Comparison of ENCODE assay signal across 20 mouse cellular contexts in the genomic region with DNA sequence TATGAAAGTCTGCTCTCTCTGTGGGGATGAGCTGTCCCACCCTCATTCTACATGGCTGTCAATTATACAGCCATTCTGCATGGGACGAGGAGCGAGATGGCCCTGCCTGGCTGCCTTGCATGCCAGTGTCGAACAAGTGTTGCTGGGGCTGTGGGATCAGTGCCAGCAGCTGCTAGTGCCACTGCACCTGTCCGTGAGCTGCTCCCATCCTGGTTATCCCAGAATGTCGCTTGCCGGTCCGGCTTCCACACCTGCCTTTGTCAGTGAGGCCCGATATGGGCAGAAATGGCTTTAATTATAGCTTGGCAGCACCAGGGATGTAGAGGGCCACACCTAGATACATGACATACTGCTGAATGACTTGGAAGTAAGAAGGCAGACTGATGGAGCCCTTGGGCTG. TPM values are rescaled to one million over a fixed set of nuclear protein-coding genes. Genes with fewer than 3 reads are reported as not detected.
DNase-seq lines count a peak whose midpoint lies in the region; ATAC-seq and TF ChIP-seq lines count a peak whose summit lies in the region.
"Had no signal": no experiment of that assay in that cellular context is flagged by ENCODE, and none has a peak within 500 bp of the region (broad histone marks: within the 10 kb centered on the region; RNA-seq: fewer than 3 reads in every experiment).

No protein-coding gene starts in this region.

- no peak for TF ChIP-seq CTCF in stomach, postnatal 0 days (IDR thresholded peaks at IDR 0.05; ENCODE audit: low read depth)

- no peak overlapping the region for H3K4me3 ChIP-seq in heart, embryonic 11.5 days (ENCODE audit: low read depth, low read length)
- no peak overlapping the region for H3K4me3 ChIP-seq in heart, embryonic 12.5 days
- H3K4me3 ChIP-seq in megakaryocyte, embryonic 14.5 days (replicated peaks), result peak overlapping the region; percentile 24
- no peak overlapping the region for H3K4me3 ChIP-seq in limb, embryonic 14.5 days (replicated peaks; ENCODE audit: low read length)
- H3K4me3 ChIP-seq in stomach, postnatal 0 days (ENCODE audit: low read depth, low read length), result no peak overlapping the region
- H3K4me3 ChIP-seq: heart, embryonic 15.5 days; hindbrain, embryonic 15.5 days had no signal

- DNase-seq in limb, embryonic 14.5 days (ENCODE audit: low spot score), result peak; percentile 12
- no peak for DNase-seq in stomach, postnatal 0 days (ENCODE audit: low spot score)
- no peak for DNase-seq in layer of hippocampus, adult 9-11 months
- DNase-seq: adrenal gland, postnatal 14 days; cerebellum, adult 11-12 months; cerebellum, adult 9-10 months; cerebellum, postnatal 36 days; forebrain, postnatal 0 days; gastrocnemius, postnatal 14 days; heart, postnatal 14 days had no signal

- no peak overlapping the region for H3K4me2 ChIP-seq in heart, embryonic 11.5 days
- no peak overlapping the region for H3K4me2 ChIP-seq in heart, embryonic 12.5 days
- no peak overlapping the region for H3K4me2 ChIP-seq in limb, embryonic 14.5 days (replicated peaks; ENCODE audit: low read depth, low read length, severe bottlenecking)
- no peak overlapping the region for H3K4me2 ChIP-seq in stomach, postnatal 0 days (replicated peaks; ENCODE audit: low read depth)
- H3K4me2 ChIP-seq: heart, embryonic 15.5 days; hindbrain, embryonic 15.5 days had no signal

- TF ChIP-seq POLR2A in limb, embryonic 14.5 days (IDR thresholded peaks at IDR 0.05; ENCODE audit: borderline replicate concordance, extremely low read depth, insufficient read depth, insufficient read length), result no peak

- H3K9me3 ChIP-seq in heart, embryonic 11.5 days (replicated peaks; ENCODE audit: control insufficient read depth, low read length), result no peaks in the 10 kb centered on the region
- no peaks in the 10 kb centered on the region for H3K9me3 ChIP-seq in heart, embryonic 12.5 days (replicated peaks)
- H3K9me3 ChIP-seq in megakaryocyte, embryonic 14.5 days, result no peaks in the 10 kb centered on the region
- no peaks in the 10 kb centered on the region for H3K9me3 ChIP-seq in limb, embryonic 14.5 days (ENCODE audit: control insufficient read depth, low read length)
- H3K9me3 ChIP-seq in stomach, postnatal 0 days (ENCODE audit: control insufficient read depth, low read length), result no peaks in the 10 kb centered on the region
- H3K9me3 ChIP-seq: heart, embryonic 15.5 days; hindbrain, embryonic 15.5 days had no signal

- TF ChIP-seq EP300 in stomach, postnatal 0 days (optimal IDR thresholded peaks at IDR 0.05), result no peak

- 0 out of 2 replicates have a peak overlapping the region, but pooled peaks have one; percentile 5 for H3K9ac ChIP-seq in heart, embryonic 11.5 days (ENCODE audit: low read depth, low read length)
- no peak overlapping the region for H3K9ac ChIP-seq in heart, embryonic 12.5 days
- H3K9ac ChIP-seq in limb, embryonic 14.5 days (ENCODE audit: low read depth, low read length, severe bottlenecking), result no peak overlapping the region
- H3K9ac ChIP-seq in stomach, postnatal 0 days (ENCODE audit: low read length), result peak overlapping the region; percentile 18; the same call in 1 of the 2 replicates
- H3K9ac ChIP-seq: forebrain, postnatal 0 days; heart, embryonic 15.5 days; hindbrain, embryonic 15.5 days had no signal

- WGBS in heart, embryonic 11.5 days (ENCODE audit: insufficient replicate concordance), result 91% methylated on average over 8 of the region's 8 CpGs
- WGBS in heart, embryonic 12.5 days, result 93% methylated on average over 8 of the region's 8 CpGs
- WGBS in limb, embryonic 14.5 days, result 90% methylated on average over 8 of the region's 8 CpGs
- 86% methylated on average over 8 of the region's 8 CpGs for WGBS in stomach, postnatal 0 days

- no peak for ATAC-seq in heart, embryonic 11.5 days (replicated peaks; ENCODE audit: insufficient number of reproducible peaks, low FRiP score, low TSS enrichment)
- no peak for ATAC-seq in heart, embryonic 12.5 days (ENCODE audit: insufficient number of reproducible peaks, low FRiP score)
- ATAC-seq in megakaryocyte, adult 5-6 weeks (ENCODE audit: poor library complexity, severe bottlenecking), result no peak
- no peak for ATAC-seq in limb, embryonic 14.5 days (ENCODE audit: low FRiP score, low read depth)
- no peak for ATAC-seq in stomach, postnatal 0 days (ENCODE audit: low FRiP score, low TSS enrichment)
- ATAC-seq: activated CD4-positive, CD25-positive, alpha-beta regulatory T cell, adult 4 months; forebrain, postnatal 0 days; Patski had no signal

- H3K36me3 ChIP-seq in heart, embryonic 11.5 days (ENCODE audit: control insufficient read depth, insufficient read depth, low read length), result peaks cover 19% of the 10 kb centered on the region
- peaks cover 42% of the 10 kb centered on the region for H3K36me3 ChIP-seq in heart, embryonic 12.5 days
- peaks cover 57% of the 10 kb centered on the region for H3K36me3 ChIP-seq in megakaryocyte, embryonic 14.5 days (replicated peaks; ENCODE audit: low read length)
- peaks cover 42% of the 10 kb centered on the region for H3K36me3 ChIP-seq in limb, embryonic 14.5 days (ENCODE audit: control insufficient read depth, insufficient read depth, low read length)
- H3K36me3 ChIP-seq in stomach, postnatal 0 days (ENCODE audit: control insufficient read depth, insufficient read depth, low read length), result peaks cover 12% of the 10 kb centered on the region

- H3K4me1 ChIP-seq in heart, embryonic 11.5 days (ENCODE audit: control insufficient read depth, insufficient read depth, low read length), result peaks cover 6% of the 10 kb centered on the region; the same call in 1 of the 2 replicates
- H3K4me1 ChIP-seq in heart, embryonic 12.5 days (replicated peaks), result peaks cover 15% of the 10 kb centered on the region
- H3K4me1 ChIP-seq in megakaryocyte, embryonic 14.5 days, result peaks cover 69% of the 10 kb centered on the region
- H3K4me1 ChIP-seq in limb, embryonic 14.5 days (ENCODE audit: control insufficient read depth, insufficient read depth, low read length), result peaks cover 6% of the 10 kb centered on the region
- no peaks in the 10 kb centered on the region; the same call in 1 of the 2 replicates for H3K4me1 ChIP-seq in stomach, postnatal 0 days (replicated peaks; ENCODE audit: control insufficient read depth, insufficient read depth)

- no peaks in the 10 kb centered on the region for H3K27me3 ChIP-seq in heart, embryonic 11.5 days (ENCODE audit: control insufficient read depth, insufficient read depth, low read length)
- no peaks in the 10 kb centered on the region for H3K27me3 ChIP-seq in heart, embryonic 12.5 days (replicated peaks)
- no peaks in the 10 kb centered on the region for H3K27me3 ChIP-seq in megakaryocyte, embryonic 14.5 days (replicated peaks)
- no peaks in the 10 kb centered on the region for H3K27me3 ChIP-seq in limb, embryonic 14.5 days (ENCODE audit: control insufficient read depth, insufficient read depth, low read length)
- H3K27me3 ChIP-seq in stomach, postnatal 0 days (ENCODE audit: control insufficient read depth, insufficient read depth, low read length), result no peaks in the 10 kb centered on the region
- H3K27me3 ChIP-seq: heart, embryonic 15.5 days; hindbrain, embryonic 15.5 days; Patski had no signal

- no peak overlapping the region for H3K27ac ChIP-seq in heart, embryonic 11.5 days (ENCODE audit: low read depth, low read length)
- H3K27ac ChIP-seq in heart, embryonic 12.5 days (ENCODE audit: poor library complexity, severe bottlenecking), result no peak overlapping the region
- no peak overlapping the region for H3K27ac ChIP-seq in limb, embryonic 14.5 days (replicated peaks; ENCODE audit: low read depth, low read length)
- peak overlapping the region; percentile 40; the same call in 1 of the 2 replicates for H3K27ac ChIP-seq in stomach, postnatal 0 days (replicated peaks)
- H3K27ac ChIP-seq: heart, embryonic 15.5 days; hindbrain, embryonic 15.5 days had no signal

RNA-seq across cellular contexts. Expression of gene Thop1, which starts 2.5 kb away (rescaled TPM):
- 30.9 and 31.1 TPM in 2 replicates for polyA plus RNA-seq in heart, embryonic 11.5 days (2014; fragmentation: Nextera tagmentation; extraction: Ambion mirVana)
- 35.5 and 36.6 TPM in 2 replicates for polyA plus RNA-seq in heart, embryonic 12.5 days (2016; fragmentation: Nextera tagmentation; extraction: Ambion mirVana)
- 62.3 and 65.0 TPM in 2 replicates for polyA plus RNA-seq in megakaryocyte, embryonic 14.5 days (2012; ENCODE audit: insufficient read depth, low replicate concordance)
- 0.82 and 1.5 TPM in 2 replicates for total RNA-seq in megakaryocyte, adult 5-6 weeks (2015)
- total RNA-seq in megakaryocyte, adult 5-6 weeks (2017), result 3.4 and 4.3 TPM in 2 replicates
- polyA plus RNA-seq in limb, embryonic 14.5 days (2012; rRNA removed), result 79.0 and 93.4 TPM in 2 replicates
- 52.4 and 54.1 TPM in 2 replicates for polyA plus RNA-seq in limb, embryonic 14.5 days (2014; fragmentation: Nextera tagmentation; extraction: Ambion mirVana)
- polyA plus RNA-seq in stomach, postnatal 0 days (2015; fragmentation: Nextera tagmentation; extraction: Ambion mirVana), result 77.2 and 83.8 TPM in 2 replicates

RNA-seq across cellular contexts. Expression of gene Sgta, which starts 12.3 kb away (rescaled TPM):
- 130 and 159 TPM in 2 replicates for polyA plus RNA-seq in heart, embryonic 11.5 days (2014; fragmentation: Nextera tagmentation; extraction: Ambion mirVana)
- 152 and 154 TPM in 2 replicates for polyA plus RNA-seq in heart, embryonic 12.5 days (2016; fragmentation: Nextera tagmentation; extraction: Ambion mirVana)
- 262 and 632 TPM in 2 replicates for polyA plus RNA-seq in megakaryocyte, embryonic 14.5 days (2012; ENCODE audit: insufficient read depth, low replicate concordance)
- total RNA-seq in megakaryocyte, adult 5-6 weeks (2015), result 30.3 and 30.7 TPM in 2 replicates
- total RNA-seq in megakaryocyte, adult 5-6 weeks (2017), result 33.3 and 38.7 TPM in 2 replicates
- 205 and 263 TPM in 2 replicates for polyA plus RNA-seq in limb, embryonic 14.5 days (2012; rRNA removed)
- polyA plus RNA-seq in limb, embryonic 14.5 days (2014; fragmentation: Nextera tagmentation; extraction: Ambion mirVana), result 176 and 192 TPM in 2 replicates
- 93.7 and 98.7 TPM in 2 replicates for polyA plus RNA-seq in stomach, postnatal 0 days (2015; fragmentation: Nextera tagmentation; extraction: Ambion mirVana)

RNA-seq across cellular contexts. Expression of gene Creb3l3, which starts 26.4 kb away (rescaled TPM):
- 0.37 and 1.0 TPM in 2 replicates for polyA plus RNA-seq in heart, embryonic 11.5 days (2014; fragmentation: Nextera tagmentation; extraction: Ambion mirVana)
- polyA plus RNA-seq in heart, embryonic 12.5 days (2016; fragmentation: Nextera tagmentation; extraction: Ambion mirVana), result 0.31 and 0.47 TPM in 2 replicates
- not detected in 2 replicates for polyA plus RNA-seq in megakaryocyte, embryonic 14.5 days (2012; ENCODE audit: insufficient read depth, low replicate concordance)
- 0.50 and 0.58 TPM in 2 replicates for total RNA-seq in megakaryocyte, adult 5-6 weeks (2015)
- 0.40 and 0.89 TPM in 2 replicates for total RNA-seq in megakaryocyte, adult 5-6 weeks (2017)
- polyA plus RNA-seq in limb, embryonic 14.5 days (2012; rRNA removed), result 0.44 and 0.54 TPM in 2 replicates
- 0.58 and 0.74 TPM in 2 replicates for polyA plus RNA-seq in limb, embryonic 14.5 days (2014; fragmentation: Nextera tagmentation; extraction: Ambion mirVana)
- 9.3 and 10.4 TPM in 2 replicates for polyA plus RNA-seq in stomach, postnatal 0 days (2015; fragmentation: Nextera tagmentation; extraction: Ambion mirVana)
- total RNA-seq: CH12.LX; hematopoietic stem cell, adult 5-6 weeks had no signal
- polyA plus RNA-seq: activated CD4-positive, CD25-positive, alpha-beta regulatory T cell, adult 4 months had no signal

RNA-seq across cellular contexts. Expression of gene Map2k2, which starts 33.4 kb away (rescaled TPM):
- 153 and 154 TPM in 2 replicates for polyA plus RNA-seq in heart, embryonic 11.5 days (2014; fragmentation: Nextera tagmentation; extraction: Ambion mirVana)
- 161 and 165 TPM in 2 replicates for polyA plus RNA-seq in heart, embryonic 12.5 days (2016; fragmentation: Nextera tagmentation; extraction: Ambion mirVana)
- 407 and 1,114 TPM in 2 replicates for polyA plus RNA-seq in megakaryocyte, embryonic 14.5 days (2012; ENCODE audit: insufficient read depth, low replicate concordance)
- total RNA-seq in megakaryocyte, adult 5-6 weeks (2015), result 33.9 and 40.6 TPM in 2 replicates
- 38.2 and 47.8 TPM in 2 replicates for total RNA-seq in megakaryocyte, adult 5-6 weeks (2017)
- 165 and 176 TPM in 2 replicates for polyA plus RNA-seq in limb, embryonic 14.5 days (2012; rRNA removed)
- 176 and 199 TPM in 2 replicates for polyA plus RNA-seq in limb, embryonic 14.5 days (2014; fragmentation: Nextera tagmentation; extraction: Ambion mirVana)
- polyA plus RNA-seq in stomach, postnatal 0 days (2015; fragmentation: Nextera tagmentation; extraction: Ambion mirVana), result 135 and 142 TPM in 2 replicates

RNA-seq across cellular contexts. Expression of gene Slc39a3, which starts 35.1 kb away (rescaled TPM):
- polyA plus RNA-seq in heart, embryonic 11.5 days (2014; fragmentation: Nextera tagmentation; extraction: Ambion mirVana), result 3.9 and 4.1 TPM in 2 replicates
- 7.5 and 8.7 TPM in 2 replicates for polyA plus RNA-seq in heart, embryonic 12.5 days (2016; fragmentation: Nextera tagmentation; extraction: Ambion mirVana)
- 1.9 and 7.5 TPM in 2 replicates for polyA plus RNA-seq in megakaryocyte, embryonic 14.5 days (2012; ENCODE audit: insufficient read depth, low replicate concordance)
- total RNA-seq in megakaryocyte, adult 5-6 weeks (2015), result 3.9 and 6.0 TPM in 2 replicates
- total RNA-seq in megakaryocyte, adult 5-6 weeks (2017), result 6.2 and 10.2 TPM in 2 replicates
- polyA plus RNA-seq in limb, embryonic 14.5 days (2012; rRNA removed), result 25.9 and 33.0 TPM in 2 replicates
- 12.8 and 14.8 TPM in 2 replicates for polyA plus RNA-seq in limb, embryonic 14.5 days (2014; fragmentation: Nextera tagmentation; extraction: Ambion mirVana)
- polyA plus RNA-seq in stomach, postnatal 0 days (2015; fragmentation: Nextera tagmentation; extraction: Ambion mirVana), result 11.0 and 11.1 TPM in 2 replicates

Comparison
In these comparisons a context has a peak if more than half of its experiments do, and no peak if none do; other contexts are left out.
1. H3K9ac ChIP-seq: peak in heart, embryonic 11.5 days (single experiment) and stomach, postnatal 0 days (single experiment); none in heart, embryonic 12.5 days (single experiment) and limb, embryonic 14.5 days (single experiment).